Mouse (Mus musculus) ovary, postnatal 14 days (tissue): ENCODE results near the gene Pafah1b3.
"Not testable (repeated sequence)": the region's sequence is repeated elsewhere in the genome, so short reads cannot be mapped to it uniquely, and the experiment has no call there.

Source experiments
- DNase-seq: peaks from one replicate; pipeline ENCODE4 v3.0.0; 2022; ENCODE audit warnings: low spot score

Gene Pafah1b3

GRCm38 (mm10) chr7:25297454-25298325, at the start of gene Pafah1b3:
Pafah1b3 (minus strand) TSS chr7:25297986.
- DNase-seq = peak; percentile 69

- DNase-seq = no peak
Observed at GRCm38 (mm10) chr7:25341000-25341784, 43.4 kb upstream of the Pafah1b3 start.

- no peak for DNase-seq
Observed at GRCm38 (mm10) chr7:25339329-25339728, 41.5 kb upstream of the Pafah1b3 start.

GRCm38 (mm10) chr7:25334472-25334871, 36.7 kb upstream of the Pafah1b3 start:
- DNase-seq = no peak

- DNase-seq = peak; percentile 52
Observed at GRCm38 (mm10) chr7:25333596-25334307, 36.0 kb upstream of the Pafah1b3 start.

- DNase-seq = no peak
Observed at GRCm38 (mm10) chr7:25326233-25326632, 28.4 kb upstream of the Pafah1b3 start.

- DNase-seq = not testable (repeated sequence)
Observed at GRCm38 (mm10) chr7:25325431-25325830, 27.6 kb upstream of the Pafah1b3 start.

GRCm38 (mm10) chr7:25323219-25323618, 25.4 kb upstream of the Pafah1b3 start:
- no peak for DNase-seq

GRCm38 (mm10) chr7:25322058-25322484, 24.3 kb upstream of the Pafah1b3 start:
- peak; percentile 53 for DNase-seq

GRCm38 (mm10) chr7:25317446-25317999, 19.7 kb upstream of the Pafah1b3 start:
- no peak for DNase-seq

GRCm38 (mm10) chr7:25316532-25317445, 19.0 kb upstream of the Pafah1b3 start, which contains the start of gene Megf8:
Megf8 (plus strand) TSS chr7:25317164.
- peak; percentile 91 for DNase-seq

- peak; percentile 31 for DNase-seq
Observed at GRCm38 (mm10) chr7:25315306-25316041, 17.7 kb upstream of the Pafah1b3 start.

GRCm38 (mm10) chr7:25314606-25315305, 17.0 kb upstream of the Pafah1b3 start:
- no peak for DNase-seq

- DNase-seq = no peak
Observed at GRCm38 (mm10) chr7:25313325-25313724, 15.5 kb upstream of the Pafah1b3 start.

GRCm38 (mm10) chr7:25311193-25311592, 13.4 kb upstream of the Pafah1b3 start:
- DNase-seq = no peak

- no peak for DNase-seq
Observed at GRCm38 (mm10) chr7:25309425-25309824, 11.6 kb upstream of the Pafah1b3 start.

GRCm38 (mm10) chr7:25308702-25309318, 11.0 kb upstream of the Pafah1b3 start:
- DNase-seq = no peak

- DNase-seq = no peak
Observed at GRCm38 (mm10) chr7:25306614-25306996, 8.8 kb upstream of the Pafah1b3 start.
